Mouse (Mus musculus) cerebellum, postnatal 36 days (tissue): ENCODE data around the gene H2afy.

Experiments
- DNase-seq, 2 experiments: peaks; one replicate each; pipeline ENCODE4 v3.0.0; 2021 to 2022; ENCODE audit warnings: mixed read lengths in 2 of 2

Gene H2afy

GRCm38 (mm10) chr13:56110694-56111531, 25.2 kb downstream of the H2afy start:
- no peak for DNase-seq

DNA sequence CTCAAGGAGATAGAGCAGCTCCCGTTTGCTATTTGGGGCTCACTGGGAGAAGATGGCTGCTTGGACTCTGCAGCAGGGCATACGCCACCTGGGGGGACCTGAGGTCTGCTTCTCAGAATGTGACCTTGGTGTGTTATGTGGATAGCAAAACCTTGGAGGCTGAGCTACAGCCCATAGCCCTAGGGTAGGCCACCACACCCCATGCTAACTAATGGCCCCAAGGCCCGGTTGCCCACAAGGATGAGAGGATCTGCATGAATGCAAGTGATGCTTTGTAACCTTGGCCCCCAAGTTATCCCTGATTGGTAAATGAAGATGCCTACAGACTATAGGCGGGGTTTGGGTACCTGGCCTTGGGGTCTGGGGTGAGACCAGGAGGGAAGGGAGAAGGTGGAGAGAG, 26.5 kb downstream of the H2afy start:
- DNase-seq = no peak

DNA sequence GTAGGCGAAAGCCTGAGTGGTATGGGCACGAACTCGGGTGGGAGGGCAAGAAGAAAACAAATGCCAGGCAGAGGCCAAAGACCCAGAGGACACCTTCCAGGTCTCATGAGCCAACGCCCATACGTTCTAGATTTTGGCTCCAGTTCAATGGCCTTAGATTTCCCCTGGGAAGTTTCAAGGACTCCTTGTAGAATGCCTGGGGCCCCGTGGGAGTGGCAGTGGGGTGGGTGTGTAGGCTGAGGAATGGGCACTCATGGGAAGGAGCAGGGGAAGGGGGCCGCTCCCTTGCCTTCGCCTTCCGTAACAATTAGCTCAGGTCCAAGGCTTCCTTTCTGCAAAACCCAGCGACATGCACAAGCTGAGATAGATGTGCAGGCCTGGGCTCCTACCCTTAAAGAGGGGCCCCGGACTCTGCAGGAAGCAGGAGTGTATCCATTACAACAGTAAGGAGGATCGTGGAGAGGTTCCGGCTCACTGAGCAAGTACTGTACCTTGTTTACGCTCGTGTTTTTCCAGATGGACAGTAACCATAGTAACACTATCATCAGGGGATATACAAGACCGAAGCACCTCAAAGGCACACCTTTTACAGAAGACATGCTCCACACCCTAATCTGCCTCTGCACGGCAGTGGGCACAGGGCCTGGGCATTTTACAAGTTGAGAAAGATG, 27.2 kb downstream of the H2afy start:
- no peak for DNase-seq

- no peak for DNase-seq
Measured at GRCm38 (mm10) chr13:56104971-56105391, 31.2 kb downstream of the H2afy start.

GRCm38 (mm10) chr13:56103796-56104746, 32.1 kb downstream of the H2afy start:
- DNase-seq = peak; percentile 27 to 33

GRCm38 (mm10) chr13:56102160-56102559, 34.0 kb downstream of the H2afy start:
- DNase-seq = no peak

DNA sequence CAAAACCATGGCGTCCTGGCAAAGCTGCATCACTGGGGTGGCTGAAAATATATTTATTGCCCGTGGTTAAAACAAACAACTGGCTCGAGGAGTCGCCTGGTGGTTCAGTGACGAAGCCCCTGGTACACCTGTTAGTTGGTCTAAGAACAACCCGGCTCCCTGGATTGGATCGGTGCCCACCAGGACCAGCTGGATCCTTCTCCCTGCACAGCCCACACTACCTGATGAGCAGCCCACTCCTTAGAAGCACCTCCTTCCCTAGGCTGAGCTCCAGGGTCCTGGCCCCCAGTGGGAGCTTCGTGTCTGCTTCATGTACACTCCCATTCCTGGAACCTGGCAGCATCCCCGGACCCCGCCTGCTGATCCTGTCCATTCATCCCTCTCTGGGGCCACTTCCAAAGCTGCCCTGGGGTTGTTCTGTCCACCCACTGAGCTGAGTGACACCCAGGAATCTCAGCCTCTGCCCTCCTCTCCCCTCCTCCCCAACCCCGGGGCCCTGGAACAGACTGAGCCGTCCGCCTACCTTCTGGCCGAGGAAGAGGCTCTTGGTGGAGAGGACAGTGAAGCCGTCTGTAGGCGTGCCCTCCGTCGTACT, 40.5 kb downstream of the H2afy start:
- DNase-seq = peak in 1 of 2 experiments; percentile 34

DNA sequence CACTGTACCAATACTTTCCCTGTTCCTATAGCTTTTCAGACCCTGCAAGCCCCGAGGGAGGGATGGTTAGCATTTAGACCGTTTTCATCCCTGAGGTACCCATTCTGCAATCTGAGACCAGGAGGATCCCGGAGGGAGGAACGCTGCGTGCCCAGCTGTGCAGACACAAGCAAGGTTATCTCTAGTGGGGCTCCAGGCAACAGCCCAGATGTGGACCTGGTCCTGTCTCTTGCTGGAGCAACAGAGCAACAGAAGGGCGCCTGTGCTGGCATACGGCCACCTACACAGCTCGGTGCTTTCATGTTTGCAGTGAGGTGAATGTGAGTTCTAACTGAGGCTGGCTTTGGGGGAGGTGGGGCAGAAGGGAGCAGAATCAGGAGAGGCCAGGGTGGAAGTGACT, 41.6 kb downstream of the H2afy start:
- no peak for DNase-seq

DNA sequence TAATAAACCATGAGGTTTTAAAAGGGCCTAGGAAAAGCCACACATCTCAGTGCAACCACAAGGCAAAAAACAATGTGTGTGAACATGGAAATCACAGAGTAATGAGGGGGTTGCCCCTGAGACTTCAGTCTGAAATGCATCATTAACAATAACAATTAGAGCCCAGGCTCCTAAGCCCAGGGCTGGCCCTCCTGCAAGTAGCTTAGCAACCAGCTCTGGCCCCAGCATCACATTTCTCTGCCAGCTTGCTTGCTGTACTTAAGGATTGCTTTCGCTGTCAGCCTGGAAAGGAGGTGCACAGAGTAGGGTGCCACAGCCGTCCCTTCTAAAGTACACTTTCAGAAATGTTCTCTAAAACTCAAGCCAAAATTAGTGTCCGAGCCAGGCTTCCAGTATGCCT, 42.5 kb downstream of the H2afy start:
- no peak for DNase-seq

GRCm38 (mm10) chr13:56092606-56093005, 43.6 kb downstream of the H2afy start:
- no peak for DNase-seq

GRCm38 (mm10) chr13:56090597-56090996, 45.6 kb downstream of the H2afy start:
- no peak for DNase-seq

DNA sequence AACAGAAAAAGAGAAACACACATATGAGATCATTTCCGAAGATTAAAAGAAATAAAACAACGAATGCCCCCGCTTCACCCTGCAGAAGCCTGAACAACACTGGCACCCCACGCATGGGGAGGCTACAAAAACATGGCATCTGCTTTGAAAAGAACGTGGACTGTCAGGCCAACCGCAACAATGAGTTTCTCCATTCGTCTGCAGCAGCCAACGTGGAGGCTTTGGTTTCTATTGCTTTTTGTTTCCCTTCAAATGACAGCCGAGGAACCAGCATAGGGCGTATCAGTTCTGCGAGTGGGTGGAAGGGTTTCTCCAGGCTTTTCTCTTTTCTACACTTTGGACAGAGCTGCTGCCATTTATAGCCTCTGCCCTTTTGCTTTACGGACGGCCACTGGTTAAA, 47.6 kb downstream of the H2afy start:
- no peak for DNase-seq

DNA sequence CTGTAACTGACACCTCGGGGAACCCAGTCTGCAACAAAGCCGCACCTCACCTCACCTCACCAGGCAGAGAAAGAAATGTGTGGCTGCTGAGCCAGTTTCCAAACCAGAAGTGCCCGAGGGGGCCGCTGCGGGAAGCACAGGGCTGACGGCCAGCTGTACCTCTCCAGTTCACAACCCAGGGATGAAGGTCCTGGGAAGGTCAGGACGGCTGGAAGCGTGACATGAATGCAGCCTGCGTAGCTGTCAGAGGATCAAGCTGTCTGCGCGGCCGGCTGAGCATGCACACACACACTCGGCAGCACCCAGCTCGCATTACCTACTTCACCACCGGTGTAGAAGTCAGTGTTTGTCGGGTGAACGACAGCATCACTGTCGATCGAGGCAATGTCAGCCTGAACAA, 48.2 kb downstream of the H2afy start:
- no peak for DNase-seq

GRCm38 (mm10) chr13:56084146-56084905, 51.8 kb downstream of the H2afy start:
- no peak for DNase-seq

DNA sequence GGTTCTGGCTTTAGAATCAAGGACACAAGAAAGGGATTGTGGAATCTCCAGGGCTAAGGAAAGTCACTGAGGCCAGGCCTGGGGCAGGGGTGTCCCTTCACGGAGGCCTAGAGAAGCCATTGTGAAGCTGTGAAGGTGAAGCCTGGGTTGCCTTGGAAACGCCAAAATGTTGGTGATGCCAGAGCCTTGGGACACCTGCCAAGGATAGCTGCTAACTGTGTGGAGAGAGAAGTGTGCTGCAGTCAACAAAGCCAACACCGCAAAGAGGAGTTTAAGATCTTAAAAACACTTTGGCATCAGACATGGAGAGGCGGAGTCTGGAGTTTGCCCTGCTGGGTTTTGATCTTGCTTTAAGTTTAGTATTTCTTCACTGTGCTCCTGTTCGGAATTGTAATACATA, 54.5 kb downstream of the H2afy start:
- DNase-seq = no peak

GRCm38 (mm10) chr13:56079616-56080015, 56.5 kb downstream of the H2afy start:
- DNase-seq = no peak

DNA sequence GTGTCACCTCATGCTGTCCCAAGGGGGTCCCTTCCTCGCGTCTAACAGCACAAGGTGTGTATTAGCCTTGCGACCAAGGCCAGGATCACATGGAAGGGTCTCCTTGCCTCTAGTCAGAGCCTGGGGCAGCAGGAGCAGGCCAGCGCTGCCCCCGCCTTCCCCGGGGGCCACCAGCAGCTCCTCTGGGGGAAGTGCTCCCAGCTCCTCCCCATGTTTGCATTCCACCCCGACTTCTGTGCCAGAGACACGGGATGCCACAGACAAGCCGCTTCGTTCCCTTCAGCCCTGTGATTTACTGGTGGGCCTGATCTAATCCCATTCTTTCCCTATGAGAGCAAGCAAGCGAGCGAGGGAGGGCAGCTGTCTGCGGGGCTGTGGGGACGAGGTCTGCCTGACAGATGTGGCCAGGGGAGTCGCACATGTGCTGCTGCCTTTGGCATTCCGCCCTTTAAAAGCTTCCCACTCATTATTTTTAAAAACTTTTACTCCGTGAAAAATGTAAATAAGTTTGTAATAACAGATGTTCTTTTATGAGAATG, 57.4 kb downstream of the H2afy start:
- DNase-seq = no peak

- no peak for DNase-seq
Measured at GRCm38 (mm10) chr13:56075930-56076329, 60.2 kb downstream of the H2afy start.

- DNase-seq = peak; percentile 28 to 35
Measured at GRCm38 (mm10) chr13:56073186-56073585, 63.0 kb downstream of the H2afy start.

GRCm38 (mm10) chr13:56072268-56072607, 63.9 kb downstream of the H2afy start:
- DNase-seq = no peak

- peak; percentile 70 to 76 for DNase-seq
Measured at GRCm38 (mm10) chr13:56071586-56072267, 64.4 kb downstream of the H2afy start.
